Mouse (Mus musculus) G1E (cell line): ENCODE measurements at regions not wholly inside any gene's neighbourhood (a gene's known extent, or its start where the extent isn't known, plus 50 kb on each side); places are given as distances from the start of the nearest gene placed in this dataset.

Source experiments
- CTCF ChIP-seq: IDR thresholded peaks from 2 replicates; pipeline ENCODE4 v1.5.1; 2012; ENCODE audit warnings: low read depth, low read length, inconsistent platforms, mixed read lengths
- GATA1 ChIP-seq: IDR thresholded peaks from 2 replicates; pipeline ENCODE4 v1.6.1; 2012; ENCODE audit warnings: borderline replicate concordance, low read length, inconsistent platforms, mixed read lengths
- GATA2 ChIP-seq: IDR thresholded peaks from 2 replicates; pipeline ENCODE4 v1.6.1; 2012; ENCODE audit warnings: low read depth, low read length, inconsistent platforms, borderline replicate concordance
- POLR2AphosphoS5 ChIP-seq: IDR thresholded peaks from 2 replicates; pipeline ENCODE4 v1.6.1; 2012; ENCODE audit warnings: low read depth, low read length, inconsistent platforms; ENCODE audit not compliant: insufficient replicate concordance
- TAL1 ChIP-seq: conservative IDR thresholded peaks from 2 replicates; pipeline ENCODE4 v1.6.1; 2012; ENCODE audit warnings: low read depth, low read length, inconsistent platforms, mixed read lengths

- TF ChIP-seq POLR2AphosphoS5 (no peak), GATA1 (no peak), CTCF (no peak), TAL1 (no peak), GATA2 (no peak)
Observed at GRCm38 (mm10) chr10:119146342-119146741, 93.5 kb downstream of the Cand1 start.
